Mouse (Mus musculus): ENCODE results near the gene Abl1. TPM values are rescaled to one million over a fixed set of nuclear protein-coding genes. Genes with fewer than 3 reads are reported as not detected.
A peak's percentile ranks its signal among the peaks of the same experiment; 100 is the strongest.

Abl1 gene
- total RNA-seq, 2 experiments from 2014 or later, result 21.9 to 25.2 TPM

DNA sequence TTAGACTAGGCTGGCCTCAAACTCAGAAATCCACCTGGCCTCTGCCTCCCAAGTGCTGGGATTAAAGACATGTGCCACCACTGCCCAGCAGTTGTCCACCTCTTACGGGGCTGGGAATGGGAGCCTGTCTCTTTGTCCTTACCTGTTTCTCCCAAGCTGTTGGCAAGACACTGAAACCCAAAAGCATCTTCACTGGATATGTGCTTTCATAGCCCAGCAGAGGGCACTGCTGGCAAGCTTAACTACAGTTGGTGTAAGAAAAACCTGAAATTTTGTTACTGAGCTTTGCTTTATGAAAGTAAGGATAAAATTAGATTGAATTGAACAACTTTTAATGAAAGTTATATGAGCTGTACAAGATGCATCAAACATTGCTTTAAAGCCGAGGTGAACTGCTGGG, 4.5 kb upstream of the Abl1 start:
- no peak for DNase-seq

DNA sequence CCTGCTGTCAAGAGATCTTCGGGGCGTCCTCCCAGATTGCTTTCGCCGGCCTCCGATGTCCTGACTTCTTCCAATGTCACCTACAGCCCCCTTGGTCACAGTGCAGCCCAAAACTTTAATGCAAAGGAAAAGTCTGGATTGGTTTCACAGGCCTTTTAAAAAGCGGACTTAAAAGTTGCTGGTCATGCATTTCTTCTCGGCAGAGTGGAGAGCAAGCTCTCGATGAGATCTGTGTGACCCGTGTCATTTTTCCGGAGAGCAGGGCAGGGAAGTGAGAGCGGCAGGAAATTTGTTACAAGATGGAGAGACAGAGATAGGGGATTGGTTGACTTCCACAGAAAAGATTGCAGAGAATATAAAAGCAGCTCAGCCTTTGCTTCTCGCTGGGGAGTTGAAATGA, 869 bp downstream of the Abl1 start:
- no peak for DNase-seq

DNA sequence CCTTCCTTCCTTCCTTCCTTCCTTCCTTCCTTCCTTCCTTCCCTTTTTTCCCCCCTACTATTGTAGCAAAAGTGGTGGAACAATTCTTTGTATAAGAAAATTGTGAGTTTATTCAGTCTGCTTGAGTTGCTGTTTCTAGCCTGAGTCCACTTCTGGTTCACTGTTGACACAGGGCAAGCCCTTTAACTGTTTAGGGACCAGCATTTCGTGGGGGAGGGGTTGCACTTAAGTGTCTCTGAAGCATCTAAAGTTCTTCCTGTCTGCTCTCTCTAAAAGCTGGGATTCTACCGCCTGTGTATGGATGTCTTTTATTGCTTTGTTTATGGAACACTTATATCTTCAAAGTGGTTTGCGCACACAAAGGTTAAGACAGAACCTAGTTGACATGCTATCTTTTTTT, 1.9 kb downstream of the Abl1 start:
- no peak for DNase-seq

DNA sequence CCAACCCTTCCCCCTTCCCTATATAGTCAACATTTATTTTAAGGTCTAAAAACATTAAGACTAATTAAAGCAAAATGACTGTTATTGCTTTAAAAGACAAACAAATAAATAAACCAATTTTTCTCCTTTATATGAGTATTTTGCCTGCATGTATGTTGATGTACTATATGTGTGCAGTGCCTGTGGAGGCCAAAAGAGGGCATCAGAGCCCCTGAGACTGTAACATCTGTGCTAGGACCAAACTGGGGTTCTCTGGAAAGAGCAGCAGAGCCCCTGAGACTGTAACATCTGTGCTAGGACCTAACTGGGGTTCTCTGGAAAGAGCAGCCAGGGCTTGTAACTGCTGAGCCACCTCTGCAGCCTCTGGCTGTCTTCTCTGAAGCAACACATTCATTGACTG, 10.0 kb downstream of the Abl1 start:
- no peak for DNase-seq

DNA sequence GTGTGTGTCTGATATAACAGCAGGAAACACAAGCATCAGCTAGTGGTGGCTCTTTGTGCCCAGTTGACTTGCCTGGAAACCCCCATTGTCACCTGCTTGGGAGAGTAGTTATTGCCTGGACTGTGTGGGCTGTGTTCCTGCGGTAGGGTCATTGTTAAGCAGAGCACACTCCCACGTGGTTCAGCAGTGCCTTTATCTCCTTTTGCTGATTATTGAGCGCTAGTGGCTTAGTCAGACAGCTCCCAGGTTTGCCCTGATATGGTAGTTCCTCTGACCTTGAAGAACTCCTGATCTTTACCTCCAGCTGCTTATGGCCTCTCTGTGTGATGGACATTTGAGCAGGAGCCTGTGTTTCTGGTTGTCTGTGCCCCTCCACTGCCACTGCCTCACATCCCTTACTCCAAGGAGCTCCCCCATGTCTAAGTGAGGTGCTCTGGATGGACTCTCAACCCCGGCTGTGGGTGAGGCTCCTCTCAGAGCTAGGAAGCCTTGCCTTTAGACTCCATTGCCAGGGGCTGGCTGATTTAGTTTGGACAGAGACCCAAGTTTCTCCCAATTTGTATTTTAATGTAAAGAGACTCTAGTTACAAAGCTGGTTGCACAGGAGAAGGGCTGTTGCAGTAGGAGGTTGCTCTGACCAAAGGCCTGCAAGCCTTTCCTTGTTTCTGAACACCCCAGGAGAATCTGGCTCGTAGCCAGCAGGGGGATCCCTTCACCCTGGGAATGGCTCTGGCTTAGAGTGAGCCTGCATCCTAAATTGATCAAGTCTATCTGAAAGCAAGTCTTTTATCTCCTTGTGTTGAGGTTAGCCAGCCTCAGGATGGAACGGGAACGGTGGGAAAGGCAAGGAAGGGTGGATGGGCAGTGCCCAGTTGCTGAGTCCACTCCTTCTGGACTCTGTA, 12.6 kb downstream of the Abl1 start:
- DNase-seq, result no peak

DNA sequence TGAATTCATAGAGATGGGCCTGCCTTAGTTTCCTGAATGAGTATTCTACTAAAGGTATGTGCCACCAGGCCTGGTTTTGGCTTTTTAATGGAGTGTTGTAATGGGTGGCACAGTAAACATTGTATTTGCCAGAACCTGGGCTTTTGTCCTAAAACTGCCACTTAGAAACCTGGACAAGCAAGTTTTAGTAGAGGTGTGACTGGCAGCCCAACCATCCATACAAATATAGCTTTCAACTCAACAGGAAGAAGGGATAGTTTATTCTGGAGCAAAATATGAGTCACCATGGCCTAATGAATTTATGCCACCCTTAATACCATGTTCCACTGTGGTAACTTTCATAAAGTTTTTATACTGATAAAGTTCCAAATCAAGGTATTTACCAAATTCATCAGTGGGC, 15.1 kb downstream of the Abl1 start:
- no peak for DNase-seq

DNA sequence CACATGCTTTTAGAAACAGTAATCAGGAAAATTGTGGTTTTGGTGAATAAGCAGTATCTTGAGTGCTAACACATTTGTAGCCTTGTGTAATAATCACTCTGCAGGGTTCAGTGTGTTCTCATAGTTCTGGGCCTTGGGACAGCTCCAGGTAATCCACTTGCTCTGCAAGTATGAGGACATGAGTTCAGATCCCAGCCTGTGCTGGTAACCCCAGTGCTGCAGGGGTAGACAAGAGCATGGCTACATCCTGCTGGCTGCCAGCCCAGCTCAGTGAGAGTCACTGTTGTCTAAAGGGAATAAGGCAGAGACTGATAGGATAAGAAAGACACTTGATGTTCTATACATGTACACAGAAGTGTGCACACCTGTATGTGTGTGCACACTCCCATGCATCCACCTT, 17.7 kb downstream of the Abl1 start:
- no peak for DNase-seq

DNA sequence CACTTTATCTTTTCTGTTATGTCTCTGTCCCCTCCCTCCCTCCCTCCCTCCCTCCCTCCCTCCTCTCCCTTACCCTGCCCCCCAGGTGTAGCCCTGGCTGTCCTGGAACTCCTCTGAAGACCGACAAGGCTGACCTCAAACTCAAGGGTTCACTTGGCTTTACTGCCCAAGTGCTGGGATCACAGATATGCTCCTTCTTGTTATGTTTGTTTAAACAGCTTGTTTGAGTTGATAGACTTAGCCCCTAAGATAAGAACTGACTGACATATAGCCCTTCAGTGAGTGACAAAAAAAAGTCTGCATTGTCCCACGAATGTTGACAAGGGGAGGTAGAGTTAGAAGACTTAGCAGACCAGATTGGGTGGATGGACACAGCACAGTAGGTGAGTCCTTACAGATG, 18.4 kb downstream of the Abl1 start:
- DNase-seq, result no peak

DNA sequence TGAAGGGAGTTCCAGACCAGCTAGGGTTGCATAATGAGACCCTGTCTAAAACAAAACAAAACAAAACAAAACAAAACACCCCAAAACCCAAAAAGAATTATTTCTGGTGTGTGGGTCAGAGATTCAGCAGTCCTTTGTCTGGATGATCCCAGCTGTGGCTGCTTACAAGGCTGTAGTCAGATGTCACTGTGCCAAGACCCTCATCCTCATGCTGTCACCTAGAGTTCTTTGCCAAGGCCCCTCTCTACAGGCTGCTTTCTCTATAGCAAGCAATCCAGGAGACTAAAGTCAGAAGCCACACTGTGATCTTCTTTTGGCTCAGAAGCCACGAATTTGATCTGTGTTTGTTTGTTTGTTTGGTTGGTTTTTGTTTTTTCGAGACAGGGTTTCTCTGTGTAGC, 24.5 kb downstream of the Abl1 start:
- DNase-seq, result no peak

DNA sequence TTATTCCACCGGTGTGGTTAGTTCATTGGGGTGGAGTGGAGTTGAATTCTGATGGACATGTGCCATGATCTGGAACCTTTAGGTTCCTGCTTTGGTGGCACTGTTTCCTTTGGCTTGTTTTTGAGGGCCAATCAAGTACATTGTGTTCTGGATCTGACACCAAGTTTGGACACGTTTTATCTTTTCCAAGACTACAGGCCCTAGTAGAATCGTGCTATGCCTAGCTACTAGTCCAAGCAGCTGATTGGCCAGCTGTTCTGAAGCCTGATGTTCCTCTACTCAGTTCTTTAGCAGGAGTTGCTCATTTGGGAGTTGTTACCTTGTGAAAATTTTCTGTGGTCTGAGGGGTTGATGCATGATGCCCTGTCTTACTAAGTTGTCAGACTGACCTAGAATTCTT, 25.6 kb downstream of the Abl1 start:
- DNase-seq, result no peak

DNA sequence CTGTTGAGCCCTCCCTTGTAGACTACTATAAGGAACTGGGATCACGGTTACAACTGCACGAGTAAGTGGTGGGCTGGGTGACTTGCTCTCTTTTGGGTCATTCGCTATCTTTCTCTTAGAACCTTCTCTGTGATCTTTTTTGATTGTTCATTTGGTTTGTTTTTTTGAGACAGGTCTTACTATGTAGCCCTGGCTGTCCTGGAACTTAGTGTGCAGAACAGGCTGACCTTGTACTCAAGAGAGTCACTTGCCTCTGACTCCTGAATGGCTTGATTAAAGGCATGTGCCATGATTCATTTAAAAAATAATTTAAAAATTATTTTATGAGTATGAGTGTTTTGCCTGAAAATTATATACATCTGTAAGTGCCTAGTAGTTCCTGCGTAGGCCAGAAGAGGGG, 26.6 kb downstream of the Abl1 start:
- DNase-seq, result no peak

DNA sequence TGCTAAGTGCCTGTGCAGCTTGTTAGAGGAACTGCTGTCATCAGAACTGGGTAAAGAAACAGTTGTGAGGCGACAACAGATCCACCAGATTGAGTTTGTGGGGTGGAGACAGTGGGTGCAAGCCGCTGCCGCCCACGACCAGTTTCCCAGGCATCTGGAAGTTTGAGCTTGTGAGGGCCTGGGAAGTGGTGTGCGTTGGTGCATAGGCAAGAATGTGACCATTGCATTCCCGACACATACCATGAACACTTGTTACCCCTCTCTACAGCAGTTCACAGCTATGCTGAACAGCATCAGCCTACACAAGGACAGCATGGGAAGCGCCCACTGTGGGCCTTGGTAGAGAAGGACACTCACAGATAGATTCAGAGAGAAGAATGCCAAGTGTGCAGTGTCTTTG, 27.8 kb downstream of the Abl1 start:
- DNase-seq, result no peak

DNA sequence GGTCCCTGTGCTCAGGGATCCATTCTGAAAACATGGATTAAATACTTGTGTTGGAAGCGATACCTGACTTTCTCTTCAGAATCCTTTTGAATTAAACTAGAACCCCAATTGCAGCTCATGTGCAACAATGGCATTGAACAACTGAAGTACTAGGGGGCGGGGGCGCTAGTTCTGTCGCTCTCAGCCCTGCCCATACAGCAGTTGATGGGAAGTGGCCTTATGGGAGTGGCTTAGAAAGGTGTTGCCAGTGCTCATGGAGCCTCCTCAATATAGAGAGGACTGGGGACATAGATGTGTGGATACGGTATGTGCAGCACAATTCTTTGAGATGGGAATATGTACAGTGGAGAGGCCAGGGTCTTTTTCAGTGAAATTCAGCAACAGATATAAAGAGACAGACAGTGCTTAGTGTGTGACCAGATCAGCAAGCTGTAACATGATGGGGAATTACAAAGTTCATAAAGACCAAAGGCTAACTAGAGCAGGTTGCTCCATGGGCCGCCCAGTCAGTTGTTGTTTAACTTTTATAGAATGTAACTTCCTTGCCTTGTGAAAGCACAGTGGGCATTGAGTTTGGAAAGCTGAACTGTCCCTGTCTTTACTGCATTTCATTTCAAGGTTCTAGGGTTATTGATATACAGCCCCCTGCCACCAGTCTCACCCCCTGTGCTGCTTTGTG, 31.2 kb downstream of the Abl1 start:
- DNase-seq, result no peak

DNA sequence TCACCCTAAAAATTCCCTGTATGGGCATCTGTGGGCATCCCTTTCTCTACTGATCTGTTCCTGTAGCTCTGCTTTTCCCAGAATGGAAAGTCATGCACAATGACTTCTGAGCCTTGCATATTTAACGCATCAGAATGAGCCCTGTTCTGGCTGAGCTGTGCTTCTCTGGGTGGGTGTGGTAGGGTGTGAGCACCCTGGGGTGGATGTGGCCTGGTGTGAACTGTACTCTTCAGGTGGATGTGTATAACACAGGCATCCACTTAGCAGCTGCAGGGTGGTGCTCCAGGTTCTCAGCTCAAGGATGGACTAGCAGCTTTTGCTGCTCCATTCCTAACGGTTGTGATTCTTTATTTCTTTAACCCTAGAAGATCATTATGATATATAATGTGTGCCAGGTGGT, 31.8 kb downstream of the Abl1 start:
- no peak for DNase-seq

DNA sequence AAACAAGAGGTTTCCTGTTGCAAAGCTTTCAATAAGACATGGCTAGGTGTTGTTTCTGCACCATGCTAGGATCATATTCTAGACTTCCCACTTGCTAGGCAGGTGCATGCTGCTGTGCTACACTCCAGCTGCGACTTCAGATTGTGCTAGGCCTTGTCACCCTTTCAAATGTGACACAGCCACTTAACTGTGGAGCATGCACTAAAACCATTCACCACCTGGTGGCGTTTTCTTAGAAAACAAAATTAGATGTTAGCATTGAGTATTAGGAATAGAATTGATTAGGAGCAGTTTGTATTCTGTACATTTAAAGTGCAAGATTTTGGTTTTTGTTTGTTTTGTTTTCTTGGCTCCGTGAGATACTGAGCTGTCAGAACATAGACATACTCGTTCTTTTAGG, 32.6 kb downstream of the Abl1 start:
- DNase-seq, result no peak

DNA sequence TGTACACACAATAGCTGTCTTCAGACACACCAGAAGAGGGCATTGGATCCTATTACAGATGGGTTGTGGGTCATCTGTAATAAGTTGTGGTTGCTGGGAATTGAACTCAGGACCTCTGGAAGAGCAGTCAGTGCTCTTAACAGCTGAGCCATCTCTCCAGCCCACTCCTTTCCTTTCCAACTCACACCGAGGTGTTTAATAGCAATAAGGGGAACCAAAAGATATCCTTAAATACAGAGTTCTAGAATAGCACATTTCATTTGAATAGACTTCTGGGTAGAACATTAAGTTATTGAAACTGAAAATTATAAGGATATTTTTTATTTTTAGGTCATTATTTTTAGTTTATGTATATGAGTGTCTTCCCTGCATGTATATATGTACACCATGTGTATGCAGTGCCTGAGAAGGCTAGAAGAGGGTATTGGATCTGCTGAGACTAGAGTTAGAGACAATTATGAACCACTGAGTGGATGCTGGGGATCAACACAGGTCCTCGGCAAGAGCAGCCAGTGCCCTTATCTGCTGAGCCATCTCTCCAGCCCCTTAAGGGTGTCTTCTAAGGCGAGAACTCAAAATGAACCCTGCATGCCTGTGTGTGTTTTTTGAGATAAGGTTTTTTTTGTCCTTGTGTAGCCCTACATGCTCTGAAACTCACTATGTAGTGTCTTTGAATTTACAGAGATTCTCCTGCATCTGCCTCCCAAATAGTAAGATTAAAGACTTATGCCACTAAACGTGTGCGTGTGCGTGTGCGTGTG, 36.7 kb downstream of the Abl1 start:
- no peak for DNase-seq

DNA sequence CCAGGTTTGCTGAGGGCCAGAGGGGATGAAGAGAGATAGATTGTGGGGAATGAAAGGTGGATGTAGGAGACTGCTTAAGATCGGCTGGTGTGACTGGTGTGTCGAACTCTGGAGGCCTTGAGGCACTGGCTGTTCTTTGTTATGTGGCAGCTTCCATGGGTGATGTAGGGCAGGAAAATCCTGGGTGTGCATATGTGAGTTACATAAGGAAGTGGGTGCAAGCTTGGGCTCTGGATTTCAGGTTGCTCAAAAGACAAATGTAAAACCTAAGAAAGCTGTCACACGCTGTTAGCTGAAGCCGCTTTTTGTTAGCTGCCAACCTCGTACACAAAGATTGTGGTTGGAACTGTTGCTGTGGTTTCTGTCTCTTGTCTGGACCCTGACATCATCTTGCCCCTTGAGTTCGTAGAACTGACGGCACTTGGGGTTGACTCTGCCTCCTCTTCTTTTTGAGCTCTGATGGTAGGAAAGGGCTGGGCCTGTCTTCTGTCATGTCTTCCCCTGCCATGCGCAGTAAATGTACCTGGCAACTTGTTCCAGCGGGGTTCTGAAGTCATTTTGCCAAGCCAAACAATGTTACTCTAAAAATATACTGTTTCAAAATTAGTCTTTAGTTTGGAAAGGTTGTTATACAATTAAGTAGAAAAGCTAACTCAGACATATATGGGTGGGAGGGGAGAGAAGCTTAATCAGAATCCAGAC, 39.6 kb downstream of the Abl1 start:
- no peak for DNase-seq

DNA sequence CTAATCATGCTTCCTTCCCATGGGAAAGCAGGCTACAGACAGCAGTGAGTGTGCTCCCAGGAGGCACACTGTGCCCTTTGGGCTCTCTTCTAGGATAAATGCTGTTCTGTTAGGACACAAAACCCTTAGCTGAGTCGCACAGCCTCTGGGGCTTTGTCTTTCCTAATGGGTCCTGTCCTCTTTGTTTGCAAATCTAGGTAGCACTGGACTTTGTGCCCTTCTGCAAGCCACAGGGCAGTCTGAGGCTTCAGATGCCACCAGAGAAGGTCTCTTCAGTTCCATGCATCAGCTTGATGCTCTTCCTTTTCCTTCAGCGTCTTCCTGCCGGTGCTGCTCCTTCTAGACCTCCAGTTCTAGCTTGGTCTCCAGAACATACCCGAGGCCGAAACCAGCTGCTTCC, 42.5 kb downstream of the Abl1 start:
- DNase-seq, result no peak

DNA sequence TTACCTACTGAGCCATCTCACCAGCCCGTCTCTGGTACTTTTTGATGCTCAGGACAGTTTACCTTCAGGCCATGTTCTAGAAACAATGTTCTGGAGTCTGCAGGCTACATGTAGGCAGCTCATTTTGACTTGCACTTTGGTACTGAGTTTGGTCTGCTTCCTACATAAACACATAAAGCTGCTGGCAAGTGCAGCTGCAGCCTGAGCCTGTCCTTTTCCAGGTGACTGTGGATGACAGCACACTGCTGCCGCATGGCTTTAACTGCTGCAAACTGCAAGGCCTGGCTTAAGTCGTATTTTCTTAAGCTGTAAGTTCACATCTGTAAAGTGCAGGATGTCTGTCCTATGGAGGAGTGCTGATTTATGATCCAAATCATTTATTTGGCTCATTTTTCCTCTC, 44.3 kb downstream of the Abl1 start:
- DNase-seq, result no peak

DNA sequence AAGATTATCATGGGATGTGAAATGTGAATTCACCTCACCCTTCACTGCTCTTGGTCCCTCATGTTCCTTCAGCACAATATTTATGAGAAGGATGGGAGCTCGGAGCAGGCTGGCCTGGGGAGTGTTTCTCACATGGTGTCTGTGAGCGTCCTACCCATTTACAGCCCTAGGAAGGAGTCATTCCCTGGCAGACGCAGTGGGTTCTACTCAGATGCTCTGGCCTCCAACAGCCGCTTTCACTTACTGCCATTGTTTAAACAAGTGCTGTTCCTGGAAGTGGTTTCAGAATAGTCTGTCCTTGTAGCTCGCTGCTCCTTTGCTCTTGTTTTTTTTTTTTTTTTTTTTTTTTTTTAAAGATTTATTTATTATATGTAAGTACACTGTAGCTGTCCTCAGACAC, 45.4 kb downstream of the Abl1 start:
- DNase-seq, result peak; percentile 28

DNA sequence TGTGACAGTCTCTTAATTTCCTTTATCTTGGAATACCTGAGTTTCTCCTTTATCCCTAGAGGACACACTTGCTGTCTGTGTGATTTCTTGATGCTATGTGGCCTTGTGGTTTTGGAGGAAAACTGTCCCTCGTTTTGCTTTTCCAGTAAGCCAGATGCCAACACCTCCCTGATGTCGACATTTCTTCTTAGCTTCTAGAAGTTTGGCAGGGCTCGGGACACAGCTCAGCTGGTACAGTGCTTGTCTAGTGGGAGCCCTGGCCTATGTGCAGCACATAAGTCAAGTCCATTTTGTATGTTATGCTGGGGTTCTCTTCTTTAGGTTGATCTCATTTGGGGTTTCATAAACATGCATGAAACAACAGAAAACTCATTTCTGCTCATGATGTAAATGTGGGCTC, 50.9 kb downstream of the Abl1 start:
- DNase-seq, result no peak

DNA sequence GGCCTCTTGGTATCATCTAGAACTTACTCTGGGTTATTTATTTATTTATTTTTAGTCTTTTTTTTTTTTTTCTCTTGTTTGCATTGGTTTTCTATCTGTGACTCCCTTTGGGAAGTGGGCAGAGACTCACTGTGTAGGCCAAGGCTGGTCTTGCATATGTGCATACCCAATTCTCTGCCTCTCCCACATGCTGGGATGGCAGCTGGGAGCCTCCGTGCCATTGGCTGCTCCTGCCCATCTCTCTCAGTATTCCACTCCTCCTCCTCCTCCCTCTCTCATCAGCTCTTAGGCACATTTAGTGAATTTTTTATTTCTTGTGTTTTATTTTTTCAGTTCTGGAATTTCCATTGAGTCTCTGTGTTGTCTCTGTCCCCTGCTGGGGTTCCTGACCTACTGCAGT, 53.6 kb downstream of the Abl1 start:
- DNase-seq, result no peak

DNA sequence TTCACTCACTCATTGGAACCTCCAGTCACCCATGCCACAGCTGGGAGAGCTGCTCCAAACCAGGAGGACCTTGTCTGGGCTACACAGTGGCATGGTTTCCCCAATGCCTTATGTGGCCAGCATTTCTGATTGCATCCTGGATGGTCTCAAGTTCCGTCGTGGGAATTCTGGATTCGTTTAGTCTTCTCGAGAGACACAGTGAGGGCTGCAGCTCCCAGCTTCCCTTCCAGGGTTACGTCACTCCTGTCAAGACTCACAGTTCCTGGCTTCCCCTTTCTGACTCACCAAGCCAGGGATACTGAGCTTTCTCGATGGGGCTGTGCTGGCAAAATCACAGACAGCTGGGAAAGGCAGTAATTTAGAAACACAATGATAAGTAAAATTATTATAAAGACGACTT, 54.0 kb downstream of the Abl1 start:
- peak; percentile 69 for DNase-seq

All from gastrocnemius, postnatal 25 days (tissue).